Mouse (Mus musculus) ovary, postnatal 10 days (tissue): Measurements from ENCODE around the gene M1ap.
A peak's percentile ranks its signal among the peaks of the same experiment; 100 is the strongest.

Experiments
- DNase-seq: peaks from one replicate; pipeline ENCODE4 v3.0.0; 2022; ENCODE audit warnings: low spot score

M1ap gene

DNA sequence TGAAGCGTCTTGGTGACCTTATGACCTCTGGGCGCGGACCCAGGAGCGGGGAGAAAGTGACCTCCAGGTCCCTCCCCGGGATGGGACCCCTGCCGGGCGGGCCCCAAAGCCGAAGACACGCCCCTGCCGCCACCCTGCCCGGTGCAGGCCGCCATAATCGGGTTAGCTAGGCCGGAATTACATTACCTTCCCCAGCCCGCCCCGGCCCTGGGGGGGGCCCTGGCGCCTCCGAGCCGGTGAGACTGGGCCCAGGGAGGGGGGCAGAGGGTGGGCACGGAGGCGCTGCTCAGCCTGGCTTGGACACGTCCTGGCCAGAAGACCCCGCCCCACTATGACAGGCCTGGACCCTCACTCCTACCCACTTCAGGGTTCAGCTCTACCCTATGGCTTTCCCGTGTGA is 124.5 kb downstream of the M1ap start:
- no peak for DNase-seq

- no peak for DNase-seq
These were observed 128.3 kb downstream of the M1ap start for GRCm38 (mm10) chr6:83074979-83075378.

DNA sequence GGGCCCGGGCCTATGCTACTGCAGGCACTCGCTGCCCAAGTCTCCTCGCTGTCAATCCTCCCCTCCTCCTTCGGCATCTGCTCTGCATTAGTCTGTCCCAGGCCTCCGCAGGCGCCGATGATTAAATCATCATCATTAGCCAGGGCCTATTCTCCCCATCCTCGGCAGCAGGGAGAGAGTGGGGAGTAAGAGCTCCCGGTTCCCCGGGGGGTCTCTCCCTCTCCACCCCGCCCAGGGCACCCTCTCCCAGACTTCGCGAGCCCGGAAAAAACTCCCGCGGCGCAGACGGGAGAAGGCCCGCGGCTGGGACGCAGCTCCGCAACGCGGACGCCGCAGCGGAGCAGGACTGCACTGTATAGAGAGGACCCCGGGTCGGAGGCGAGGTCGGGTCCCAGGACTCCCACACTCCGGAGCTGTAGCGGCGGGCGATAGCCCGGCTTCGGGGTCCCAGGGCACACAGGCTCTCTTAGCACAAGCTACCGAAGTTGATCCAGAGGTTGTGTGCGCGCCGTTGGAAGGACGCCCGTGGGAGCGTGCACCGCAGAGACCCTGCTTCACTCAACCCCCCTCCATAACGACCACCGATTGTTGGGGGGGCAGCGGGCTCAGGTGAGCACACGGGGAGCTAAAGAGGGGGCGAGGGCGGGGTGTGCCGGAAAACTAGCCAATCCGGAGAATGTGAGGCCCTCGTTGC is 131.1 kb downstream of the M1ap start, which contains the start of gene Pcgf1:
Gene Pcgf1, plus strand, starts transcription at position 240 of the 694 bp plus-strand sequence.
- no peak for DNase-seq

DNA sequence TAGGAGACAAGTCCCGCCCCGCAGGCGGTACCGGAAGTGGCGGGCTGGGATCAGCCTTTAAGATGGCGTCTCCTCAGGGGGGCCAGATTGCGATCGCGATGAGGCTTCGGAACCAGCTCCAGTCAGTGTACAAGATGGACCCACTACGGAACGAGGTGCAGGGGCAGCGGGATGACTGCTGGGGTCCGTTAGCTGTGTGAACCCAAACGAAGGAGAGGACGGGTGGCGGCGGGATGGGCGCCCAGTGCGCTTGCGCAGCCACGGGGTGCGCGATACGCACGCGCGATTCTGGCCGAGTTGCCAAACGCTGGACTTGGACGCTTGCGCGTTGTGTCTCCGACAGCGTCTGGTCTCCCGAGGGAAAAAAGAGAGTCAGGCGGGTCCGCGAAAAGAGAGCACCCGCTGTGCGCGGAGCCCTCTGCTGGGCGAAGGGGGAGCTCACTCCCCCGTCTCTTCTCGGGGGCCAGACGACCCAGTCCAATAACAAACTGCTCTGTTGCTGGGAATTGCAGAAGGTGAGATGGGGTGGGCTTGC is 131.7 kb downstream of the M1ap start:
- peak; percentile 96 for DNase-seq
